Mouse (Mus musculus): ENCODE data around the gene Slc33a1. TPM values are rescaled to one million over a fixed set of nuclear protein-coding genes. Genes with fewer than 3 reads are reported as not detected.

Gene Slc33a1
- polyA plus RNA-seq, 1 experiment from 2014 or later: 36.7 TPM

DNA sequence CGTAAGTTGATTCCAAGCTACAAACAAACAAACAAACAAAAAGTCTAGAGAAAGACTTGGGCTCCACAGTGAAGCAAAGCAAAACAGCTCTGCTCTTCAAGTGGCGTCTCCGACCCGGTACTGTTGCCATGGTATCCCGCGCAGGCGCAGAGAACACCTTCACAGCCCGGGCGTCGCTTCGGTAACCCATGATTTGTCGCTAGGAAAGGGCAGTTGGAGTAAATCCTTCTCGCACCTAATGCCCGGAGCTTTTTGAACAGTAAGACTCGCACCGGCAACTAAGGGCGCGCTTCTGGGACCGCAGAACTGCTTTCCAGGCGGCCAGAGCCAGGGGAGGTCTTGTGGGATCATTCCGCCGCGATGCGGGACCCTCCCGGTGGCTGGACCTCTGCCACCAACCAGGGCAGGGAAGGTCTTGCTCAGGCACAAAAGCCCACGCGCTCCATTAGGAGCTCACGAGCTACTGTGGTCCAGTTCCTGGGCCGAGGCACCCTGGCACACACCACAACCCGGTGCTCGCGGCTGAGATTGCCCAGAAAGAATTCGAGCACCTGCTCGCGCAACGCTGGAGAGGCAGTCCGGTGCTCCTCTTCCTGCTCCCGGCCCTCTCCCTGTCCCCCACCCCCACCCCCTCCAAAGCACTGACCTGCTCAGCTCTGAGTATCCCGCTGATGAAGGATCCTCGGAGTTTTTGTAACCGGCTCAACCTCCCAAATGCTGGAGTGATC lies 65.8 kb downstream of the Slc33a1 start:
- Histone ChIP-seq H3K36me3 (ENCODE audit: insufficient read depth, low read length) (no peaks in the 10 kb centered on the region), H3K9me3 (ENCODE audit: low read length) (no peaks in the 10 kb centered on the region), H3K4me3 (ENCODE audit: low read length) (peak overlapping the region; percentile 78), H3K27me3 (ENCODE audit: insufficient read depth, low read length) (no peaks in the 10 kb centered on the region), H3K4me1 (ENCODE audit: insufficient read depth, low read length) (peaks cover 47% of the 10 kb centered on the region), H3K4me2 (replicated peaks; ENCODE audit: low read depth, low read length) (peak overlapping the region; percentile 96), H3K27ac (ENCODE audit: low read length) (peak overlapping the region; percentile 93), H3K9ac (replicated peaks; ENCODE audit: low read length) (peak overlapping the region; percentile 82)
- WGBS: under 1% methylated on average over 41 of the region's 41 CpGs
- peak; percentile 86 for ATAC-seq (ENCODE audit: low FRiP score, low TSS enrichment)

DNA sequence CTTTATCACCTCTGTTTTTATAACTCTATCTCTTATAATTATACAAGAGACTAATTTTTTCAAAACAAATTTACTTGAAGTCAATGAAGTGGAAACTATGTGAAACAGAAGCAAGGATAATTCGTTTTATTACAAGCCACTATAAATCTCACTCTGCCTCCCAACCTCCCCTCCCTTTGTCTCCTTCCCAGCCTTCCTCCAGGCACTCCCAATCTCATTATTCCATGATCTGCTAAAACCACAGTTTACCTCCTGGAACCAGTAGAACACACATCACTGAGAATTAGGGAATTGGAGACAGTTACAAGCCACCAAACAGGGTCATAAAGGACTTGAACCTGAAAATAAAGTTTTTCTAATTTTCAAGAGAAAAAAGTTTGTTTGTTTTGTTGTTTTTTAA lies 67.4 kb downstream of the Slc33a1 start:
- H3K9ac ChIP-seq (replicated peaks; ENCODE audit: low read length): no peak overlapping the region
- no peaks in the 10 kb centered on the region for H3K9me3 ChIP-seq (ENCODE audit: low read length)
- ATAC-seq (ENCODE audit: low FRiP score, low TSS enrichment): no peak
- H3K27ac ChIP-seq (ENCODE audit: low read length): no peak overlapping the region
- WGBS: 6% methylated on average over 1 of the region's 1 CpGs
- H3K27me3 ChIP-seq (ENCODE audit: insufficient read depth, low read length): no peaks in the 10 kb centered on the region
- H3K4me2 ChIP-seq (replicated peaks; ENCODE audit: low read depth, low read length): peak overlapping the region; percentile 96; the same call in 1 of the 2 replicates
- no peak overlapping the region for H3K4me3 ChIP-seq (ENCODE audit: low read length)
- no peaks in the 10 kb centered on the region for H3K36me3 ChIP-seq (ENCODE audit: insufficient read depth, low read length)
- H3K4me1 ChIP-seq (ENCODE audit: insufficient read depth, low read length): peaks cover 47% of the 10 kb centered on the region

GRCm38 (mm10) chr3:63896303-63896702 lies 68.3 kb downstream of the Slc33a1 start:
- Histone ChIP-seq H3K27me3 (ENCODE audit: insufficient read depth, low read length) (no peaks in the 10 kb centered on the region), H3K4me1 (ENCODE audit: insufficient read depth, low read length) (peaks cover 47% of the 10 kb centered on the region), H3K27ac (ENCODE audit: low read length) (no peak overlapping the region), H3K4me3 (ENCODE audit: low read length) (no peak overlapping the region), H3K4me2 (replicated peaks; ENCODE audit: low read depth, low read length) (no peak overlapping the region), H3K9me3 (ENCODE audit: low read length) (no peaks in the 10 kb centered on the region), H3K9ac (replicated peaks; ENCODE audit: low read length) (no peak overlapping the region), H3K36me3 (ENCODE audit: insufficient read depth, low read length) (no peaks in the 10 kb centered on the region)
- 50% methylated on average over 4 of the region's 4 CpGs for WGBS
- ATAC-seq (ENCODE audit: low FRiP score, low TSS enrichment): no peak

GRCm38 (mm10) chr3:63895786-63896185 lies 68.8 kb downstream of the Slc33a1 start:
- H3K4me3 ChIP-seq (ENCODE audit: low read length): no peak overlapping the region
- no peak overlapping the region for H3K4me2 ChIP-seq (replicated peaks; ENCODE audit: low read depth, low read length)
- no peaks in the 10 kb centered on the region for H3K27me3 ChIP-seq (ENCODE audit: insufficient read depth, low read length)
- 0 out of 2 replicates have a peak, but pooled peaks cover 2% of the 10 kb centered on the region for H3K36me3 ChIP-seq (ENCODE audit: insufficient read depth, low read length)
- ATAC-seq (ENCODE audit: low FRiP score, low TSS enrichment): no peak
- H3K4me1 ChIP-seq (ENCODE audit: insufficient read depth, low read length): peaks cover 47% of the 10 kb centered on the region
- 0 out of 2 replicates have a peak overlapping the region, but pooled peaks have one; percentile 43 for H3K27ac ChIP-seq (ENCODE audit: low read length)
- H3K9ac ChIP-seq (replicated peaks; ENCODE audit: low read length): no peak overlapping the region
- no peaks in the 10 kb centered on the region for H3K9me3 ChIP-seq (ENCODE audit: low read length)
- 18% methylated on average over 2 of the region's 2 CpGs for WGBS

DNA sequence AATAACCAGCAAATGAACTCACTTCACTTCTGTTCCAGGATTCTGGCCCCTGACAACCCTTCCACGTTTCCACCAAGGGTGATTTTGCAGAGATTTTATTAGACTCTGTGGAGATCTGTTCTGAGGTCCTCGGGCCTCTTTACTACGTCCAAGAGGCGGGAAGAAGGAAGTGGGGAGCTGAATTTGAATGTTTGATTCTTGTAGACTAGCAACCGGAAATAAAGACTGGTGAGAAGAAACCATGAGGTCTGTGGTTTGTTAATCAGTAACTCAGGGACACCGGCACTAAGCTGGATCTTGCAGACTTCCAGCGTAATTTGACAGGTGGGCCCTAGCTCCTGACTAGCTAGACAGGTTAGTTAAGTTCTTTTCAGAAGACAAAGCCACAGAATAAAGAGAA lies 70.9 kb downstream of the Slc33a1 start:
- Histone ChIP-seq H3K27me3 (ENCODE audit: insufficient read depth, low read length) (no peaks in the 10 kb centered on the region), H3K27ac (ENCODE audit: low read length) (peak overlapping the region; percentile 84), H3K4me1 (ENCODE audit: insufficient read depth, low read length) (peaks cover 39% of the 10 kb centered on the region), H3K36me3 (ENCODE audit: insufficient read depth, low read length) (0 out of 2 replicates have a peak, but pooled peaks cover 3% of the 10 kb centered on the region), H3K4me3 (ENCODE audit: low read length) (peak overlapping the region; percentile 30), H3K9me3 (ENCODE audit: low read length) (no peaks in the 10 kb centered on the region), H3K9ac (replicated peaks; ENCODE audit: low read length) (peak overlapping the region; percentile 55; the same call in 1 of the 2 replicates), H3K4me2 (replicated peaks; ENCODE audit: low read depth, low read length) (peak overlapping the region; percentile 45)
- peak; percentile 62; the same call in 1 of the 2 replicates for ATAC-seq (ENCODE audit: low FRiP score, low TSS enrichment)
- 41% methylated on average over 7 of the region's 7 CpGs for WGBS

- WGBS: 57% methylated on average over 3 of the region's 3 CpGs
- H3K27ac ChIP-seq (ENCODE audit: low read length): no peak overlapping the region
- no peak overlapping the region for H3K9ac ChIP-seq (replicated peaks; ENCODE audit: low read length)
- H3K36me3 ChIP-seq (ENCODE audit: insufficient read depth, low read length): 0 out of 2 replicates have a peak, but pooled peaks cover 3% of the 10 kb centered on the region
- no peak overlapping the region for H3K4me2 ChIP-seq (replicated peaks; ENCODE audit: low read depth, low read length)
- no peak for ATAC-seq (ENCODE audit: low FRiP score, low TSS enrichment)
- peaks cover 28% of the 10 kb centered on the region for H3K4me1 ChIP-seq (ENCODE audit: insufficient read depth, low read length)
- no peaks in the 10 kb centered on the region for H3K9me3 ChIP-seq (ENCODE audit: low read length)
- no peaks in the 10 kb centered on the region for H3K27me3 ChIP-seq (ENCODE audit: insufficient read depth, low read length)
- no peak overlapping the region for H3K4me3 ChIP-seq (ENCODE audit: low read length)
Measured at GRCm38 (mm10) chr3:63892154-63892553, 72.4 kb downstream of the Slc33a1 start.

Other genes with a start within 250 kb of the Slc33a1 start
- 11.4 and 12.1 TPM in 2 replicates for gene Plch1, start 65.3 kb downstream of the Slc33a1 start, polyA plus RNA-seq (2015; fragmentation: Nextera tagmentation; extraction: Ambion mirVana)
- 5.5 and 6.1 TPM in 2 replicates for gene E130311K13Rik, start 35.3 kb downstream of the Slc33a1 start, polyA plus RNA-seq (2015; fragmentation: Nextera tagmentation; extraction: Ambion mirVana)
- 46.4 and 48.4 TPM in 2 replicates for gene Gmps, start 11.3 kb upstream of the Slc33a1 start, polyA plus RNA-seq (2015; fragmentation: Nextera tagmentation; extraction: Ambion mirVana)
- 0.08 TPM in 1 of 2 replicates, not detected in the other for gene Vmn2r1, start 116.8 kb upstream of the Slc33a1 start, polyA plus RNA-seq (2015; fragmentation: Nextera tagmentation; extraction: Ambion mirVana)
- not detected in 2 replicates for gene Vmn2r2, start 177.2 kb upstream of the Slc33a1 start, polyA plus RNA-seq (2015; fragmentation: Nextera tagmentation; extraction: Ambion mirVana)